Mouse (Mus musculus): Measurements from ENCODE around the gene Coq10a. TPM values are rescaled to one million over a fixed set of nuclear protein-coding genes. Genes with fewer than 3 reads are reported as not detected.
A peak's percentile ranks its signal among the peaks of the same experiment; 100 is the strongest.

The Coq10a gene
- total RNA-seq (2021): 100 to 1,000 TPM in 1 of 2 experiments, 10 to 100 TPM in 1; 99.9 to 128 TPM
- long read RNA-seq, experiment 1, transcript Coq10a-207 (5 exons, 1,434 nt): major isoform, 109 of 145 reads
- long read RNA-seq, experiment 1, transcript Coq10a-205 (5 exons, 1,307 nt): minor isoform, 5 of 145 reads
- long read RNA-seq, experiment 1, partial matches to known transcripts: 12 of 145 reads
- long read RNA-seq, experiment 1, other reads (novel, unspliced or antisense): 16 of 145 reads
- long read RNA-seq, experiment 2, transcript Coq10a-207 (5 exons, 1,434 nt): major isoform, 93 of 112 reads
- long read RNA-seq, experiment 2, transcript Coq10a-201 (5 exons, 1,421 nt): minor isoform, 5 of 112 reads
- long read RNA-seq, experiment 2, partial matches to known transcripts: 3 of 112 reads
- long read RNA-seq, experiment 2, other reads (novel, unspliced or antisense): 8 of 112 reads

DNA sequence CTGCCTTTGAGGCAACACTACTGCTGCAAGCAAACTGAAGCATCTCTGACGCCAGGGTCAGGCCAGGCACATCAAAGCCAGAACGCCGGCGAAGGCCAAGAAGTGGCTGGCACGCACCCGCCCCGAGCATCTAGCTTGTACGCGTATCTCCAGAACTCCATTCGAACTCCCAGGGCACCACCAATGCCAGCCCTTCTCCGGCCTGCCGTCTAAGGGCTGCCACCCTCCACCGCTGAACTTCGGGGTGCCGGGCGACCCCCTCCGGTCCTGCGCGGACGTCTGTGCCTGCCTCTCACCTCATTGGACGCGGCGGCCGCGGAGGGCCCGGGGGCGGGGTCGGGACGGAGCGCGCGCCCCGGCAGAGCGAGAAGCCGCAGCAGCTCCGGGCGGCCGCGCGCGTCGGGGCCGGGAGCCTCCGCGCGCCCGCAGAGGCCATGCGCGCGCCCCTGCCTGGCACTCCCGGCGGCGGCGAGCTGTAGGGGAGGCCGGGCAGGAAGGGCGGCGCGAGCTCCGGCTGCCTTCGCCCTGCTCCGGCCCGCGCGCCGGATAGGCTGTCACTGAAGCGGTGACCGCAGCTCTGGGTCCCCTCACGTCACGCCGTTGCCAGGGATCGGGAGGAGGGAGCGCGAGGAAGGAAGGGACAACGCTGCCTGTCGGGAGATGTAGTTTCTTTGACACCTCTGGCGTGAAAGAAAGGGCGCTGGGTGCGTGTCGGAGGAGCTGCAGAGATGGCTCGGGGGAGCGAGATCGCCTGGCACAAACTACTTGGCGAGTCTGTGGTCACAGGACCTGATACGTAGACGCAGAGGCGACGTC lies at the start of gene Coq10a:
Gene Coq10a (minus strand): TSS at position 596 of the 816 bp plus-strand sequence.
- DNase-seq: peak; percentile 94

DNA sequence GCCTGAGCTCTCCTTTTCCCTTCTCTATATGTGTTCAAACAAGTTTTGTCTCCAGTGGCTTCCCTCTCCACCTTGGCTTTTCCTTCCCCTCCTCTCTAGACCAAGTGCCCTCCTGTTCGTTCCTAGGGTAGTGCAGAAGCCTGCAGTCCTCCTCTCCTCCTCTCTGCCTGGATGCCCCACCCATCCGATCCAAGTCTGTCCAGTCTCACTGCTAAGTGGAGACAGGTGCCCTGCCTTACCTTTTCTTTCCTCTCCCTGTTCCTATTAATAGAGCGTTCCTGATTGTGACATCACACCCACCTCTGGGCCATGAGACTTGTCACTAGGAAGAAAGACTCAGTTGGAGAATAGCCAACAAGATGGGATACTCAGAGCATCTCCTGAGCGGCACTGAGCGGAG lies 46.1 kb upstream of the Coq10a start:
- DNase-seq: no peak

DNA sequence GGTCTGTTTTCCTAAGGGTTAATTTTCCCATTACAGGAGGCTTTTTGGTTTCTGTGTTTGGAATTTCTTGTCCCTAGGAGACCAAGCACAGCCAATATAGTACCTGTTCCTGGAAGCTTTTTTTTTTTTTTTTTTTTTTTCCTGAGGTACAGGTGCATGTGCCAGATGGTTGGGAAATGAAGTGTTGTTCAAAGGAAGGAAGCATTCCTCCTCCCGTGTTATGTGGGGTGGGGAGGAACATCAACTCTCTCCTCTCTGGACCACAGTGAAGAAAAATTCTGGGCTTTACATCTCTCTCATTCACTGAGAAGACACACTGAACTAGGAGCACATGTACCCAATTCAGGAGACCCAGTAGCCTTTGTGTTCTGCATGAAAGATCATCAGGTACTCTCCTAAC lies 44.3 kb upstream of the Coq10a start:
- DNase-seq: no peak

DNA sequence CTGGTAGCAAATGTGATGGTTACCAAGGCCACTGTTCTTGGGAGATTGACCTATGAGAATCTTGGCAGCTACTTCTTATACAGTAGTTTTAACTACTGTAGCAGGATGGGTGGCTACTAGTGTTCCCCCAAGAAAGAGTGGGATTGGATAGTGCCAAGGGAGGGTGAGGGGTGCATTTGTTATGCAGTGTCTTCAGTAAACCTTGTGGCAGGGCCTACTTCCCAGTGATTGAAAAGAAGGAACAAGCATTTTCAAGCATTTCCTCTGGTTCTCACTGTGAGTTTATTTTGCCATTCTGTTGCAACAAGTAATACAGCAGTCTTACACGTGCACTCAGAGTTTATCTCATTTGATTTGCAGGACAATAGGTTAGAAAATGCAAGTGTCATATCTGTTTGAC lies 43.8 kb upstream of the Coq10a start:
- no peak for DNase-seq

DNA sequence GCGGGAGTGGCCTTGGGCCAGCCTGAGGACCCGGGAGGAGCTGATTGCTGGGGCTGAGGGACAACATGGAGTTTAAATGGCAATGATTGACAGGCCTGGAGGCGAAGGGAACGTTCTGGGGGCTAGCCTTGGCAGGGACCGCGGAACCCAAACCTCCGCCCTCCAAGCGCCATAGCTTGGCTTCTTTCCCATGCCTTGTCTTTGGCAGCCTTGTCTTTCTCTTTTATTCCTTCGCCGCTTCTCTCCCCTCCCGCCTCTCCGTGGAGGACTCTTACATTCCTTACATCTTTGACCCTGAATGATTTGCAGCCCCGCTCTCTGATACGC lies 43.2 kb upstream of the Coq10a start:
- DNase-seq: peak; percentile 58

DNA sequence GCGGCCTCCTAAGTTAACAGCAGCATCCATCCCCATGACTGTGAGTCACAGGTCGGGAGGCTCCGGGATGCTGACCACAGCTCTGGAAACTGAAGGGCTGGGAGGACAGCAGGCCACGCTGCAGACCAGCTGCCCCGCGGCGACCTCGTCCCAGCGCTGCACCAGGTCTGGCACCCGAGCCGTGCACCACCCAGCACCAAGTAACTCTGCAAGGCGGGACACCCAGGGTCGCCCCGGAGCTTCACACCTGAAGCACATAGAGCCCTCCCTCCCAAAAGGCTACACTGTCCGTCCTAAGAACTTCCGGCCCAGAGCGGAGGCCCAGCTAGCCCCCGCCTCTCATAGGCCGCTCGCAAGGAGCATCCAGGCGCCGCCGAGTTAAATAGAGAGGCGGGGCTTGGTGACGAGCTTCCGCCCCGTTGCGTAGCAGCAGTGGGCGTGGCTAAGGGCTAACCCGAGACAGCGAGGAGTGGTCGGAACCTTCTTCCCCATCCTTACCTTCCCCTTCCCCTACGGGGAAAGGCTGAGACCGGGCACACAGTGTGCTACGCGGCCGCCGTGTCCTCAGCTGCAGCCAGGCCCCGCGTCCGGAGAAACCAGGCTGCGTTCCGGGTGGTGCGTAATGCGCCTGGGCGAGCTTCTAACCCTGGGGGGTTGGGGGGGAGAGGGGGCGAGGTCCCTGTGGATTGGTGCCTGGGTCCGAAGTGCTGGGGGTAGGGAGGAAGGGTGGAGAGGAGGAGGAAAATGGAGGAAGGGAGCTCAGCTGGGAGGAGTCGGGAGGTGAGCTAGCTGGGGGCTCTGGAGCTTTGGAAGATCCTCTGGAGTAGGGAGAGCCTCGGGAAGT lies 42.6 kb upstream of the Coq10a start, which contains the start of the genes Nabp2 and Rnf41:
Gene Nabp2 (minus strand): TSS at position 282 of the 844 bp plus-strand sequence.
Gene Rnf41 (plus strand): TSS at position 447 of the 844 bp plus-strand sequence.
- DNase-seq: peak; percentile 98

DNA sequence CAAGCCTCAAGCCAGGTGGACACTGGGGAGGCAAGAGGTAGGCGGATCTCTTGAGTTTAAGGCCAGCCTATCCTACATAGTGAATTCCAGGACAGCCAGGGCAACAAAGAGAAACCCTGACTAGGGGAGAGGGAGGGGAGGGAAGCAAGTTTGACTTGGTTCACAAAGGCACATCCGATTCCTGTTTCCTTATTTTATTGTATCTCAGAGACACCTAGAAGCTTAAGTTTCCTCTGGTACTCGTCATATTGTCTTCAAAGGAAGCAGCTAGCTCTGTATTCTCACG lies 41.7 kb upstream of the Coq10a start:
- DNase-seq: no peak

DNA sequence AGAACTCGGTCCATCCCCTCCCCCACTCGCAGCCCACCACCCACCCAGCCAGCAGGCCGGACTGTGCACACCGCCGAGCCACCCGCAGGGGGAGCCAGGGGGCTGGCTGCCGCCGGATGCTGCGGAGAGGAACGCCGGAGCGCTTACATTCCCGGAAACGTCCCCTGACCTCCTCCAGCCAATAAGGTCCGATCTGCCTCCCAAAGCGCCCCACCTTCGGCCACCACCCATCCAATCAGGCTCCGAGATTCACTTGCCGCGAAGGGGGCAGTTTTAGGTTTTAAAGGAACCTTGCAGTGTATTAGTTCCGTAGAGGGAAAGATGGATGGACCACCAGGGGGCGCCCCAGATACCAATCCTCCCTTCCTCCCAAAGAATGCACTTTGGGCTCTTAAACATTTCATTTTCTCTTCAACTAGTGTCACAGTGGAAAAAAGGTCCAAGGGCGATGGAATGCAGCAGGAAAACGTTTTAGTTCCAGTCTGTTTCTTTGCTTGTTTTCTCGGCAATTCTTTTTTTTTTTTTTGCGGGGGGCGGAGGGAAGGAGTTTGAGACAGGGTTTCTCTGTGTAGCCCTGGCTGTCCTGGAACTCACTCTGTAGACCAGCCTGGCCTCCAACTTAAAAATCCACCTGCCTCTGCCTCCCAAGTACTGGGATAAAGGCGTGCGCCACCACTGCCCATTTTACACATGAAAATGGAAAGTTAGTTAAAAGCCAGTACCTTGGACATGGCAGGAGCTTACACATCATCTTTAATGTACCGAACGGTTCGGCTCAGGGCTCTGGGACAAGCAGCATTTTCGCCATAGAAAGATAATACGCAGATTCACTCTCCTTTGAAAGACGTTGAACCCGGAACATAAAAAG lies 41.1 kb upstream of the Coq10a start:
- DNase-seq: peak; percentile 97

DNA sequence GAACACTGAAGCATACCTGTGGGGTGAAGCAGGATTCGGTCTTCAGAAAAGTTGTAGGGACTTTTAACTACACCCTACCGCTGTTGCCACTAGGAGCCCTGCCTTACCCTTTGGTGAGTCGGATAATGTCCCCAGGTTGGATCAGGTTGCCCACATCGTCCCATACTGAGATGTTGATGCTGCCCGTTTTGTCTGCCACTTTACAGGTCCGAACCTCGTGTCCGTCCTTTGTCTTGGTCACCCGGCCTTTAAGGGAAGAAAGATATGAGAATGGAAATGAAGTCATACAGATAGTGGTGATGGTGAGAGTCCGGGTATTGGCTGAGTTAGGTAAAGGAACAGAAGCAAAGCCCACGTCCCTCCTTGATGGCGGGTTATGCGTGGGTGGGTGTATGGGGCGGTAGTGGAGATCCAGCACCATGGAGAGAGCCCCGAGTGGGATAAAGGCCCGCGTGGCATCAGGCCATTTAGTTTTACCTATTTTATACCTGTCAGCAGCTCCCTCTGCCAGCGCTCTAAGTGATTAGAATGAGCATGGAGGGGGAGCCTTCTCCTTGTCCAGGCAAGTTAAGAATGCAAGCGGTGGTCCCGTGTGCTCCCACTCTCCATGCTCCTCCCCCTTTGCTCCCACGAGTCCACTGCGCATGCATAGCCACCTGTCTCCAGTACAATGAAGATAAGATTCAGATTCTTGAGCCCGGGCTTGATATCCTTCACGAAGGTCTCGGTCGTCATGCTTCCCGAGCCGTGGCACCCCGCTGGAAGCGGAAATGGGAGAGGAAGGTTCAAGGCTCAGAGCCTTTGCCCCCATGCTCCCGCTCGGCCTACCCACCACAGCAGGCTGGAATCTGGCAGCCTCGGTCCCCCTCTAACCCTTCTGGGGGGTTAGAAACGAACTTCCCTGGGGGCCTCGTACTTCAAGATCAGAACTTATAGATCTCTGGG lies 40.1 kb upstream of the Coq10a start:
- DNase-seq: peak; percentile 38

DNA sequence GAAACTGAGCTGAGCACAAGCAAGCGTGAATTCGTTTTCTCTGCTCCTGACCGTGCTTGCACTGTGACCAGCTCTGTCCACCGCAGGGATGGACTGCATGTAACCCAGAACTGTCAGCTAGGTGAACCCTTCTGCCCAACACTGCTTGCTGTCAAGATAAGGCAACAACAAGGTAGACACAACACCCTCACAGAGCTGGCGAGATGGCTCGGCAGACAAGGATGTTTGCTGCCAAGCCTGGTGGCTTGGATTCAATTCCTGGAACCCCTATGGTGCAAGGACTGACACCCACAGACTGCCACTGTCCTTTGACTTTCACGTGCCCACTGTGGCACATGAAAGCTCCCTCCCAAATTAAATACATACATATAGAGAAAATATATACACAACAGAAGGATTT lies 35.1 kb upstream of the Coq10a start:
- DNase-seq: no peak

DNA sequence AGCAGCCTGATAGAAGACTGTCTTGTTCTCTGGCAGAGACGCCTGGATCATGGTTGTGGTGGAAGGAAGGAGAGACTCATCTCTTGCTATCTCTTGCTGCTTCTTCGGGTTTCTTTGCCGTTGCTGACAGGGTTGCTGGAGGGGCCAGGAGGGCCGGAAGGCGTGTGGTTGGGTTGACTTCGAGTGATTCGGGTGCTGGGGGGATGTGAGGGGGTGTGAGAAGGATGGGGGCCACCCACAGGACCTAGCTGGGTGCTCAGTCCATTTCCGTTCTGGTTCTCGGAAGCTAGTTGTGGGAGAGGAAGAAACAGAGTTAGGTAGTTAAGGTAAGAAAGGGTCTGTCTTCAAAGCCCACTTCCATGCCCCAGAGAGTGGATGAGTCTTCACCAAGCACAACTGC lies 32.8 kb upstream of the Coq10a start:
- no peak for DNase-seq

DNA sequence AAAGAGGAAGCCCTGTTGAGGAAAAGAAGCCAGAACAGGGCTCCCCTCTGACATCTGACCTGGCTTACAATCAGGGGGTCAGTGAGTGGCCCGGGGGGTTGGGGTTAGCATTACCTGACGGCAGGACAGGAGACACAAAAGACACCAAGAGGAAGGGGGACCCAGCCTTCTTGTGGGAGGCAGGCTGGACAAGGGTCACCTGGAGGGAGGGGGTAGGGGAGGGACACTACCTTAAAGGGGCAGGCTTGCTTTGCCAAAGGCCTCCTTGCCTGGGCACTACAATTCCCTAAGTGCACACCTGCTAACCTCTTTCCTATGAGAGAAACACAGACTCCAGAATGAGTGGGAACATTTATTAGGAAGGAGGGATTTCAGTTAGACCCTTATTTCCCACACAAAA lies 32.3 kb upstream of the Coq10a start, which contains the start of gene Slc39a5:
Gene Slc39a5 (minus strand): TSS at position 174 of the 400 bp plus-strand sequence.
- DNase-seq: no peak

DNA sequence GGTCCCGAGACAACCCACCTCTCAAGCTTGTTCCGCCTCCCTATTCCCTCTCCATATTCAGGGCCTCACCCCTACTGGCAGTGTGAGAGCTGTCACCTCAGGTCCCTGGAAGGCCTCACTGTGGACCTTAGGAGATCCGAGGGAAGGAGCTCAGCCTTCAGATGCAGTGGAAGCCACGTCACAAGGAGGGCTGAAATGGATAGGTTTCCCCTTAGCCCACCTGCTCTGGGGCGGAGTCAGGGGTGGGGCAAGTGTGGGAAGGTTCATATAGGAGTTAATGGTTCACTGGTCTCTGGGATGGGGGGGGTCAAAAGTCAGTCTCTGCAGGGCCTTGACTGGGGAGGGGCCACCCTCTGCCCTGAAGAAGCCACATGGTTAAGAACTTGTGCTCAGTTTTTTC lies 31.5 kb upstream of the Coq10a start:
- no peak for DNase-seq

DNA sequence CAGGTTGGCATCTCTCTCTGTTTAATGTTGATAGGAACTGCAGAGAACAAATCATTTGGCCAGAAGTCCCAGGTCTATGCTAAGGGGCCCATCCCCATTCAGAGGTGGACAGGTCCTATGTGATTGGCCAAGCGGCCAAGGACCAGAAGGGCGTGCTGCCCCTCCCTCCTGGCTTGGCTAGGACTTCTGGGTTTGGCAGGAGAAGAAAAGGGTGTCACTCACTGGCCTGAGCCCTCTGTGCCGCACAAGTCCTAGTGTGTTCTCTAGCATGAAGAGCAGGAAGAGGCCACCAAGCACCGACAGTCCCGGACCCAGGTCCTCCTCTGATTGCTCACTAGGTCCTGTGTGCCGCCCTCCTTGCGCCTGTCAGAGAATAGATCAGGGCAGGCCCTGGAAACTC lies 28.7 kb upstream of the Coq10a start:
- DNase-seq: peak; percentile 56

DNA sequence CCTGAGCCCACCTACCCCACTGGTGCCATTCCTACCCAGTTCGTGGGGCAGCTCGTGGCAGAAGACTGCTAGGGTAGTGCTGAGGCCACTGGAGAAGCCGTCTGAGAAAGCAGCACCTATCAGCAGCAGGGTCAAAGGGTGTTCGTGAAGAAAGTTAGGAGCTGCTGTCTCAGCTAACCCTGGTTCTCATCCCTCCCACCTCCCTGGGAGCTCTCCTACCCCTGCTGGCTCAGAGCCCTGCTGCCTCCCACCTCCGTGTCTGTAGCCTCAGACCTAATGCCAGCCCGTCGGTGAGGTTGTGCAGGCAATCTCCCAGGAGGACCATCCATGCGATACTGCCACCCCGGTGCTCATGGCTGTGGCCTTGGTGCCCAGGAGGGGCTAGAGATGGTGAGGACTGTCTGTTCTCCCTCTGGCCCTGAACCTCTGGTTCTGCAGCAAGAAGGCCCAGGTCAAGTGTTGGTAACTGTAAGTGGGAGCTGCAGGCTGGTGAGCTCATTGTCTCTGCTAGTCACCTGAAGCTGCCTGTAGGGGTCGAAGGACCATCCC lies 28.0 kb upstream of the Coq10a start:
- DNase-seq: no peak

DNA sequence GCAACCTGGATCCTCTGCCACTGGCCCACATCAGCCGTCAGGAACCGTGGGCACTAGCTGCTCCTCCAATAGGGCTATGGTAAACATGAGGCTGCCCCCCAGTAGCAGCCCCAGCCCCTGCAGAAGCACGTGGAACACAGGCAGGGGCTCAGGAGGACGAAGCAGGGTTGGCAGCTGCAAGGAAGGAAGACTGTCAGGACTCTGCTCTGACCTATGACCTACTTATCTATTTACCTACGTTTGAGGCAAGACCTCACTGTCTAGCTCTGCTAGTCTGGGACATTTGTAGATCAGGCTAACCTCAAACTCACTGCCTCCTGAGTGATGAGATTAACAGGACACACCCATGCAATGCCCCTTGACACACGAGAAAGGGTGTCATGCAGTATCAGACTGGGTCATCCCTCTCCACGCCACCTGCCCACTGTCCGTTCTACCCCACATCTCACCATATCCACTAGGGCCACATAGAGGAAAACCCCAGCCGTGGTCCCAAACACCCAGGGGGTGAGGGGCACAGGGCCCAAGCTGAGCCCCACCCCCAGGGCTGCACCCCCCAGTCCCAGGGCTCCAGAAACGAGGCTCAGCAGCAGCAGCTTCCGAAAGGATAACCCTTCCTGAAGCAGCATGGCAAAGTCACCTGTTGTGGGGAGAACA lies 27.3 kb upstream of the Coq10a start:
- DNase-seq: no peak

DNA sequence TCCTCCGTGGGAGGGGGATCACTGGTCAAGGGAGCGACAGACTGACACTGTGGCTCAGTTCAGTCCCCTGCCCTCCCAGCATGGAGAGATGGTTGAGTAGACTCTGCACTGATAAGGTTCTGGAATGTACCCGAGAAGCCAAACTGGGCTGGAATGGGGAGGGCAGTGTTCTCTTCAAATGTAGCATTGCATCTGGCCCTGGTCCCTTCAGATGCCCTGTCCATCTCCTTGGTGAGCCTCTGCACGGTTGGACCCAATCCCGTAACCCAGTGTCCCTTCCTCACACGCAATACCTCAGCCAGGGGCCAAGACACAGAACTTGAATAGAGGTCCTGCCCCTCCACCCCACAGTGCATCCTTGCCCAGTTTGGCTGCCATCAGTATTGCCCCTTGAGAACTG lies 23.1 kb upstream of the Coq10a start:
- DNase-seq: no peak

DNA sequence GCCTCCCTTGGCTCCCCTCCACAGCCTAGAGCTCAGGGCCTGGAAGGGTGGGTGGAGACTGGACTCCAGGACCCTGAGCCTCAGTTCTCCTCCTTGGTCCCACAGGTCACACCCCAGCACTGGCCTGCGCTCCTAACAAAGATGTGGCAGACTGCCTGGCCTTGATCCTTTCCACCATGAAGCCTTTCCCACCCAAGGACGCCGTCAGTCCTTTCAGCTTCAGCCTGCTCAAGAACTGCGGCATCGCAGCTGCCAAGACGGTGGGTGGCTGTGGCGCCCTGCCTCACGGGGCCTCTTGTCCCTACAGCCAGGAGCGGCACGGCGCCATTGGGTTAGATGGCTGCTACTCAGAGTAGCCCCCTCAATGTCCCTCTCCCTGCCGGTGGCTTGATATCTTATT lies 21.6 kb upstream of the Coq10a start:
- peak; percentile 63 for DNase-seq

DNA sequence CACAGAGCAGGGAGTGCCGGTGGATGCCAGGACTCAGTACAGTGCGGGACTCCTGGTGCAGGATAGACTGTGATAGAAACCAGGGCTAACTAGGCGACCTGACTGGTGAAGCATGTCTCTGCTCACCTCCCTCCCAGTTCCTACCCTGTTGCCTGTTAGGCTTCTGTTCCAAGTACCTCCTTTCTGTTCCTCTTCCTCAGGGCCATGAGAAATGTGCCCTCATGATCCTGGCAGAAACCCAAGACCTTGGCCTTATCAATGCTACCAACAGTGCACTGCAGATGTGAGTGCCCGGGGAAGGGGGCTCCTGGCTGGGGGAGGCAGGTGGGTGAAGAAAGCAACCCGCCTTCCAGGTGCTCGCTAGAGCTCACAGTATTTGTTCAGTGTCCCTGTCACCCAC lies 20.8 kb upstream of the Coq10a start:
- peak; percentile 80 for DNase-seq

DNA sequence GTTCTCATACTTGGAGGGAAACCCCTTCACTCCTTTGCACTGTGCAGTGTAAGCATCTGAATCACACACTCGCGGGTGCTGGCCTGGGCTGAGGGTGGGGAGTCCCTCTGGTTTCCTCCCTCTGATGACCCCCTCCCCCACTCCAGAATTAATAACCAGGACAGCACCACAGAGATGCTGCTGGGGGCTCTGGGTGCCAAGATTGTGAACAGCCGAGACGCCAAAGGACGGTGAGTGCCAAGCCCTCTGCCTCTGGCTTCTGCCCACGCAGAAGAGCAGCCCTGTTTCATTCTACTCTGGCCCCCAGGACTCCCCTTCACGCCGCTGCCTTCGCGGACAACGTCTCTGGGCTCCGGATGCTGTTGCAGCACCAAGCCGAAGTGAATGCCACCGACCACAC lies 20.1 kb upstream of the Coq10a start:
- DNase-seq: no peak
